Mouse (Mus musculus) urinary bladder, postnatal 14 days (tissue): ENCODE data around the gene Tmem253.

Experiments
- DNase-seq: peaks from one replicate; pipeline ENCODE4 v3.0.0; 2021; ENCODE audit warnings: low spot score

Gene Tmem253

GRCm38 (mm10) chr14:52015445-52016100 is at the start of gene Tmem253:
Tmem253 (plus strand) TSS chr14:52015658.
- DNase-seq = no peak

DNA sequence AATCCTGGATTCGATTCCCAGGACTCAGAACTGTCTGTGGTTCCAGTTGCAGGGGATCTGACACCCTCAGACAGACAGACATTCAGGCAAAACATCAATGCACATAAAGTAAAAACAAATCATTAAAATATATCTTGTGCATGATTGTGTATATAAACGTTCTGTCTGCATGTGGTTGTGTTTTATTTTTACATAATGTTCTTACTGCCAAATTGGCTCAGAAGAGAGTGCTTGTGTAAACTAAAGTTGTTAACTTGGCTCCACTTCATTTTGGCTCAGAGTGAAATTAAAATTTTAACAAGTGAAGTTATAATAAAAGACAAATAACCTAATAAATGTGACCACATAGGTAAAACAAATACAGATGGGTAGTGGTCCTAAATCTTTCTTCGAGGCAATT is 48.1 kb upstream of the Tmem253 start:
- DNase-seq = no peak

GRCm38 (mm10) chr14:51979252-51979651 is 36.2 kb upstream of the Tmem253 start:
- no peak for DNase-seq

DNA sequence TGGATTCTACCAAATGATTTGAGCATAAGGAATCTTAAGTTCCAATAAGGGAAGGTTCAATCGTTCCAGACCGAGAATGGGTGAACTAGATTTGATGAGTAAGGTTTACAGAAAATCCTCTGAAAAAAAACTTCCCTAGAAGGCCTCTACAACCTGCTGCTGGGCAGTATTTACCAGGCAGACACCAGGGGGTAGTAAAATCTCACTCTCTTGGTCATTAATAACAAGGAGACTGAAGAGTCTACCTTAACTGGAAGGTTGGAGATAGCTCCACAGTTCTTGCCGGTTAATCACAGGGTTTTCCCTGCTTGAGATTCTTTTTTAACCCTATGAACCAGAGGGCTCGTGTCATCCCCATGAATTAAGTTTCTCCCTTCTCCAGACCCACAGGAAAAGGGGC is 32.2 kb upstream of the Tmem253 start:
- no peak for DNase-seq

GRCm38 (mm10) chr14:51983855-51984246 is 31.6 kb upstream of the Tmem253 start:
- no peak for DNase-seq

DNA sequence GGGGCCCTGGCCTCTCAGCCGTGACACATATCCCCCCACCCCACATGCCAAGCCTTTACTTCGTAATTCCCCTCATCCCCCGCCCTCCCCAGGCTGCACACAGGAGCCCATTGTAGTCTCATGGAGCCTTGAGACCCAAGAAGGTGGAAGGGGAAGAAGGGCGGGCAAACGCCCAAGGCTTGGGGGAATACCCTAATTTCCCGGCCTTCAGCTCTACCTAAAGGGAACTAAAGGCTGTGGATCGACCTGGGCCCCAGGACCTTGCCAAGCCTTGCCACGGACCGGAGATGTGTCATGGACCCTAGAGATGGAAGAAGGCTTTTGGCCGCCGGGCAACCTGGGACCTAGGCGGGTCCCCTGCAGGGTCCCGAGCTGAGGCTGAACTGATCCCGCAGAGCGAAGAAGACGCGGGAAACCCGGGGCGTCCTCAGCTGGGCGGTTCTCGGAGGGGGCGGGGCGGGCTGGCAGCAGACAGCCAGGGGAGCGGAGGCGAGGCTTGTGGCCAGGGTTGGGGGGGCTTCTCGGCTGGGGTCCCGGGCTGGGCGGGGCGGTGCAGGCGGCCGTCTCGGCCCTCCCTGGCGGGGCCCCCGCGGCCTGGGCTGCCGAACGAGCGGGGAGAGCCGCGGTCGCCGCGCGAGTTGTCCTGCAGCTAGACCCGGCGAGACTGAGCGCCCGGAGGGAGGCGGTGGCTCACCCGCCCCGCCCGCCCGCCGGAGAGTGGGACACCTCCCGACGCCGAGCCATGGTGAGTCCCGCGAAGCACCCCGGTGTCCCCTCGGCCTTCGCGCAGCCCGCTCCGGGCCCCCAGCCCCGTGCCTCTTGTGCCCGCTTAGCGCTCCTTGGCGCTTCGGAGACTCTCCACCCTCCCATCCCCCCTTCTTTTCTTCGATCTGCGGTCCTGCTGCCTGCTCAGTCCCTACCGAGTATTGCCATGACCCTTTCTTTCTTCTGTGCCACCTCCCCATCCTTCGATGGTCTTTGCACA is 30.9 kb upstream of the Tmem253 start, which contains the start of gene Arhgef40:
Arhgef40 (plus strand) TSS at position 473 of the 985 bp plus-strand sequence.
- peak; percentile 78 for DNase-seq

DNA sequence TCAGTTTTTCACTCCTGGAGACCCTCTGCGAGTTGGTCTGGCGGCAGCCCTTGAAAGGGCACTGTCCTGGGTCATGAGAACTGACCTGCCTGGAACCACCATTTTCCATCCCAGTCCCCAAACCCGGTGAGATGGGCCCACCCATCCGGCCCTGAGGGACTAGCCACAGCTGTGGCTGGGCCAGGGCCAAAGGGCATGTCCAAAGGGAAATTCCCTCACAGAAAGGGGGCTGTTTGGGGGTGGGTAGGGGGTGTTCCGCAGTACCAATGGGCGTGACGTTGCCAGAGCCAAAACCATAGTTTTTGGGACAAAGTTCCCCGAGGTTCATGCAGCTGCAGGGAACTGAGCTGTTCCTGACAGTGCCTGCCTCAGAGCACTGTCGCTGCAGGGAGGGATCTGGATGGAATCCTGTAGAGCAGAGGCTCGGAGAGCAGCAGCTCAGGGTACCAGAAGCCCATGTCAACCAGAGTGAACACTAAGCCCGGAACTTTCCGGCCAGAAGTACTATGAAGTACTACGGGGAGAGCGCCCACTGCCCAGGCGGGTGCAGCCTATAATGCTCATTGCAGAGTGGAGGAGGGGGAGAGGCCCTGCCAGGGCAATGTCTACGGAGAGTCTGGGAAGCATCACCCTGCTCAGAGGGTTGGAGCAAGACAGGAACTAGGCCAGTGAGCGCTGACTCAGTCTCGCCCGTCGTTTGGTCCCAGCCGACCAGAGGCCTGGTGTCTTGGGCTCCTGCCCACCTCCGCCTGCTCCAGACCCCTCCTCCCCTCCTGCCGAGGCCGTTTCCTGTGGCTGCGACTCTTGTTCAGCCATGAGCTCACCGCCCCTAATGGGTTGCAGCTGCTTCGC is 29.9 kb upstream of the Tmem253 start:
- DNase-seq = peak; percentile 85

DNA sequence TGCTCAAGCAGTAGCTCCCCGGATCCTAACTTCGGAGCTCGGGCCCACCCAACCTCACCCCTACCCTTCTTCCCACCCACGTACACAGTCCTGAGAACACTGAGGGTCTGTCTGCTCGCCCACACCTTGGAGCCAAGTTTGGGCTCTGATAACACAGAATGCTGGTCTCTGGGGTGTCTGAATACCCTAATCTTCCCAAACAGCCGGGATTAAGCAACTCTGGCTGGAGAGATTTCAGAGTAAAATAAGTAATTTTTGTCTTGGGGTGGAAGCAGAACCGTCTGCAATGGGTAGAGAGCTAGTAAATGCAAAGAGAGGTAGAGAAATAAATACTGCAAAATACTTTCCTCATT is 29.3 kb upstream of the Tmem253 start:
- DNase-seq = no peak

GRCm38 (mm10) chr14:51987177-51987576 is 28.3 kb upstream of the Tmem253 start:
- no peak for DNase-seq

- DNase-seq = peak; percentile 29
Observed at GRCm38 (mm10) chr14:51988731-51989130, 26.7 kb upstream of the Tmem253 start.

DNA sequence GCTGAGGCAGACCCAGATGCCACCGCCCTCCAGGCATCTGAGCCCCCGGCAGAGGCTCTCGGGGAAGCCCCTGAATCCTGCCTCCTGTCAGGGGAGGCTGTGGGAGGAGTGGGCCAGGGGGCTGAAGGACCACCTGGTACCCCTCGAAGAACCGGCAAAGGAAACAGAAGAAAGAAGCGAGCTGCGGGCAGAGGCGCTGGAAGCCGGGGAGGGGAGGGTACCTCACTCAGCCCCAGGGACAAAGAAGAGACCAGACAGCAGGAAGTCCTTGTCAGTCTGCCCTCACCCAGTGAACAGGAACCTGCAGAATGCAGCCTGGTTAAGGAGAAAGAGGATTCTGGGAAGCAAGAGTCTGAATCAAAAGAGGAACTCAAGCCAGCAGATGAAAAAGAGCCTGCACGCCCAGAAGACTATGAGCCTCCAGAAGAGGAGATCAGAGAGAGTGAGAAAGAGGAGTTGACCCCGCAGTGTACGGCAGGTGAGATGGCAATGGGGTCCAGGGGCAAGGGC is 25.9 kb upstream of the Tmem253 start:
- DNase-seq = no peak

DNA sequence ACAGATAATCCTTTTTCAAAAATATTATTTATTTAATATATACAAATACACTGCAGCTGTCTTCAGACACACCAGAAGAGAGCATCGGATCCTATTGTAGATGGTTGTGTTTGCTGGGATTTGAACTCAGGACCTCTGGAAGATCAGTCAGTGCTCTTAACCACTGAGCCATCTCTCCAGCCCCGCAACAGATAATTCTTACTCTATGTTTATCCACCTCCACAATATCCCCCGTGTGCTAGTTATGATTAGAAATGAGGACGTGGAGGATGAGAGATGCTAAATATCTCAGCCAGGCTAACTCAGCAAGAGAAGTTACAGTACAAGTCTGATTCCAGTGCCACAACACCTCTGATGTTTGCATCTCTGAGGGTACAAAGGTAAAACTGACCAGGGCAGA is 21.0 kb upstream of the Tmem253 start:
- no peak for DNase-seq

DNA sequence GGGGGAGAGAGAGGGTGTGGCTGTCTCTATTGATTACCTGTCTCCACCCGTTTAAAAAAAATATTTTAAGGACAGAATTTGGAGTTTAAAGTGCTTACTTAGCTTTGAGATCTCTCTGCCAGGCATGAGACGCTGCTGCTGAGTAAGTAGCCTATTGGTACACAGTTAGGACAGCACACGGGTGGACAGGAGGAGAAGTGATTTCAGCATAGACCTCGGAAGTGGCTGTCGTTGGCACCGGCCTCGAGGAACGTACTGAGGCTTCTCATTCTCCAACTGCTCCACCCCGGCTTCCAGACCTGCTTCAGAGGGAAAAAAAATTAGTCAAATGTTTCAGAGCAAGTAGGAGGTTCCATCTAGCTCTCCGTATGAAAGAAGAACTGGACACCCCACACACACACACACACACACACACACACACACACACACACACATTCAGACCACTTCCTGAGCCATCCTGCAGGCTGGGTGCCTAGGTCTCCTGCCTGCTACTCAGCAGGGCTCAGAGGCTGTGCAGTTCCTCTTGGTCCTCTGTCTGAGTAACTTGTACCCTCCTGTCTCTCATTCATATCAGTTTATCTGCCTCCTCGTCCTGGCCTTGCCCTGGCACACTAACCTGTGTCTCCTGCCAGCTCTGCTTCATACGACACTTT is 20.1 kb upstream of the Tmem253 start:
- DNase-seq = no peak

- no peak for DNase-seq
Observed at GRCm38 (mm10) chr14:51996231-51996841, 19.1 kb upstream of the Tmem253 start.

GRCm38 (mm10) chr14:51996866-51997265 is 18.6 kb upstream of the Tmem253 start:
- no peak for DNase-seq

DNA sequence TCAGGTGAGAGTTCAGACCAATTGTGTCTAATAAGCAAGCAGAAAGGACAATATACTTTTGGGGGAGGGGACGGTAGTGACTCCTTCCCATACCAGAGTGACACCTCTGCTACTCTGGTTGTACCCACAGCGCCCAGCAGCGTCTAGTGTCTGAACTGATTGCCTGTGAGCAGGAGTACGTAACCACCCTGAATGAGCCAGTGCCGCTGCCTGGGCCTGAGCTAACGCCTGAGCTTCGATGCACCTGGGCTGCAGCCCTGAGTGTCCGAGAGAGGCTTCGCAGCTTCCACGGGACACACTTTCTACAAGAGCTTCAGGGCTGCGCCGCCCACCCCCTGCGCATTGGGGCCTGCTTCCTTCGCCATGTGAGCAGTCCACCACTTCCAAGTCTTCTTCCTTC is 18.0 kb upstream of the Tmem253 start:
- no peak for DNase-seq

DNA sequence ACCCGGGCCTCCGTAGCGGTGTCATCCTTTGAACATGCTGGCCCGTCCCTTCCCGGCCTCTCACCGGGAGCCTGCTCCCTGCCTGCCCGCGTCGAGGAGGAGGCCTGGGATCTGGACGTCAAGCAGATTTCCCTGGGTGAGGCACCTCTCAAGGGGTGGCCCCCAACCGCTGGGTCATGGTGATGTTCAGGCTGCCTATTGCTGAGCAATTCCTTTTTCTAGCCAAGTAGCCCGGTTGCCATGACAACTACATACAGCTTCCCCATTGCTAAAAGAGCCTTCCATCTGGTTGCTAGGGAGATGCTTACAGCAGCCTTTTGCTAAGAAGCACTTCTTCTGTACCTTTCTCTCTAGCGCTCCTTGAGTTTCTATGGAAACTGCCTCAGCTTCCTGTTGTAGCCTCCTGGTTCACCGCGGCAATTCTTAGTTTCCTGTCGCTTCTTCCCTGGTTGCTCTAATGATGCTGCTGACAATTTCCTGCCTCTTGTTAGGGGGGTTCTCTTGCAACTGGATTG is 11.4 kb upstream of the Tmem253 start:
- DNase-seq = no peak

GRCm38 (mm10) chr14:52005141-52005540 is 10.3 kb upstream of the Tmem253 start:
- DNase-seq = no peak

GRCm38 (mm10) chr14:52005616-52006015 is 9.8 kb upstream of the Tmem253 start:
- DNase-seq = no peak

DNA sequence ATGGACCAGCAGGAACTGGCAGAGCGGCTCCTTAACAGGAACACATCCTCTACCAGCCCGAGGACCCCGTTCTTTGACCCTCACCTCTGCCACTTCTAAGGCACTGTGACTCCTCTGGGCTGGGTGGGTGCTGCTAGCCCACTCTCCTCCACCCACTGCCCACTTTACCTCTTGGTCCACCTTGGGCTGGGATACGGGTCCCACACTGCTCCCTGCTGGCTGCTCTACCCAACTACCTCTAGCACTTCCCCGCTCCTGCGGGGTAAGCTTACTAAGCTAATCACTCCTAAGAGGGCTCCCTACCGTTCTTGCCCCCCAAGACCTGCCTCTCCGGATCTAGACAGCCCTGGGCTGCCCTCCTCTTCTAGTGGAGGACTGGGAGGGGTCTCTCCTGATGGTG is 9.2 kb upstream of the Tmem253 start:
- no peak for DNase-seq

GRCm38 (mm10) chr14:52006771-52007170 is 8.7 kb upstream of the Tmem253 start:
- no peak for DNase-seq
